Mouse (Mus musculus) CH12.LX (cell line): ENCODE results near the gene Hebp1. TPM values are rescaled to one million over a fixed set of nuclear protein-coding genes. Genes with fewer than 3 reads are reported as not detected.

Experiments
- DNase-seq: peaks from one replicate; pipeline ENCODE4 v3.0.0-alpha.2; 2013; ENCODE audit errors: extremely low read depth
- H3K27ac ChIP-seq: 2 replicates; pipeline ENCODE4 v1.5.1; 2012; ENCODE audit warnings: low read depth, mild to moderate bottlenecking, control low read depth, moderate library complexity; ENCODE audit not compliant: insufficient read depth
- H3K27me3 ChIP-seq: replicated peaks from 2 replicates; pipeline ENCODE3; 2012; ENCODE audit warnings: inconsistent platforms
- H3K36me3 ChIP-seq, 2 experiments: replicated peaks in 1 of 2; 2 replicates each; pipeline versions ENCODE3 to v1.6.1; 2012; ENCODE audit warnings: inconsistent platforms in 1 of 2, low read length in 1 of 2, mild to moderate bottlenecking in 1 of 2, mixed read lengths in 1 of 2, moderate library complexity in 1 of 2; ENCODE audit not compliant: control insufficient read depth in 1 of 2, insufficient read depth in 1 of 2
- H3K4me1 ChIP-seq, 2 experiments: 2 replicates each; pipeline ENCODE4 v1.6.1; 2012; ENCODE audit warnings: inconsistent platforms in 1 of 2, moderate library complexity in 1 of 2; ENCODE audit not compliant: insufficient read depth in 2 of 2, control insufficient read depth in 1 of 2
- H3K4me2 ChIP-seq: 2 replicates; pipeline ENCODE4 v1.6.1; 2012; ENCODE audit warnings: low read depth, mild to moderate bottlenecking, control low read depth; ENCODE audit not compliant: poor library complexity, insufficient read depth, severe bottlenecking
- H3K4me3 ChIP-seq, 3 experiments: fragments of 150-350 bp in 1 of 3; sonication (generic) in 1 of 3; replicated peaks in 1 of 3; 2 replicates each; pipeline versions ENCODE3 to v1.5.1; 2011 to 2012; ENCODE audit warnings: low read depth in 2 of 3, low read length in 2 of 3, mild to moderate bottlenecking in 2 of 3, moderate library complexity in 2 of 3, control low read depth in 1 of 3, improper control_type of control experiment in 1 of 3, inconsistent platforms in 1 of 3, mixed read lengths in 1 of 3; ENCODE audit not compliant: poor library complexity in 1 of 3
- H3K79me2 ChIP-seq: replicated peaks from 2 replicates; pipeline ENCODE4 v1.6.1; 2012; ENCODE audit warnings: mild to moderate bottlenecking, moderate library complexity; ENCODE audit not compliant: control insufficient read depth, poor library complexity, insufficient read depth, severe bottlenecking; ENCODE audit errors: extremely low read depth
- H3K9ac ChIP-seq: 2 replicates; pipeline ENCODE4 v1.6.1; 2012; ENCODE audit warnings: low read depth, mild to moderate bottlenecking, control low read depth, moderate library complexity; ENCODE audit not compliant: insufficient read depth
- H3K9me3 ChIP-seq: replicated peaks from 2 replicates; pipeline ENCODE3; 2012; ENCODE audit warnings: low read length, inconsistent platforms, mixed read lengths
- CHD1 ChIP-seq: IDR thresholded peaks from 2 replicates; pipeline ENCODE4 v1.6.1; 2012; ENCODE audit warnings: low read depth, low read length, improper control_type of control experiment, inconsistent platforms
- CHD2 ChIP-seq: IDR thresholded peaks from 2 replicates; pipeline ENCODE4 v1.6.1; 2011; ENCODE audit warnings: low read length, improper control_type of control experiment
- CTCF ChIP-seq, 2 experiments: IDR thresholded peaks in 1 of 2; conservative IDR thresholded peaks in 1 of 2; 2 replicates each; pipeline ENCODE4 v1.5.1; 2011 to 2012; ENCODE audit warnings: low read depth in 2 of 2, low read length in 2 of 2, improper control_type of control experiment in 1 of 2, inconsistent platforms in 1 of 2, mild to moderate bottlenecking in 1 of 2, moderate library complexity in 1 of 2
- ELF1 ChIP-seq: IDR thresholded peaks from 2 replicates; pipeline ENCODE4 v1.6.1; 2014; ENCODE audit warnings: low read depth, mild to moderate bottlenecking, inconsistent platforms, low read length, improper control_type of control experiment
- ETS1 ChIP-seq: conservative IDR thresholded peaks from 2 replicates; pipeline ENCODE4 v1.6.1; 2012; ENCODE audit warnings: low read depth, mild to moderate bottlenecking, inconsistent platforms, low read length, improper control_type of control experiment, moderate library complexity
- GABPA ChIP-seq: IDR thresholded peaks from 2 replicates; pipeline ENCODE4 v1.6.1; 2012; ENCODE audit warnings: low read depth, low read length, improper control_type of control experiment, inconsistent platforms; ENCODE audit not compliant: insufficient replicate concordance
- HCFC1 ChIP-seq: IDR thresholded peaks from 2 replicates; pipeline ENCODE4 v1.6.1; 2012; ENCODE audit warnings: low read depth, mild to moderate bottlenecking, inconsistent platforms, low read length, improper control_type of control experiment
- IRF4 ChIP-seq: IDR thresholded peaks from 2 replicates; pipeline ENCODE4 v1.6.1; 2014; ENCODE audit warnings: low read depth, mild to moderate bottlenecking, inconsistent platforms, low read length, improper control_type of control experiment
- JUN ChIP-seq: IDR thresholded peaks from 2 replicates; pipeline ENCODE4 v1.6.1; 2011; ENCODE audit warnings: low read depth, mild to moderate bottlenecking, low read length, improper control_type of control experiment, moderate library complexity; ENCODE audit not compliant: insufficient read depth
- JUND ChIP-seq: conservative IDR thresholded peaks from 2 replicates; pipeline ENCODE4 v1.6.1; 2011; ENCODE audit warnings: low read depth, low read length, improper control_type of control experiment
- KAT2A ChIP-seq: IDR thresholded peaks from 2 replicates; pipeline ENCODE4 v1.6.1; 2012; ENCODE audit warnings: low read length, improper control_type of control experiment, inconsistent platforms; ENCODE audit not compliant: insufficient replicate concordance
- MAFK ChIP-seq: IDR thresholded peaks from 2 replicates; pipeline ENCODE4 v1.6.1; 2011; ENCODE audit warnings: low read length, improper control_type of control experiment; ENCODE audit not compliant: insufficient replicate concordance
- MAX ChIP-seq: IDR thresholded peaks from 2 replicates; pipeline ENCODE4 v1.6.1; 2011; ENCODE audit warnings: low read length, improper control_type of control experiment
- MEF2A ChIP-seq: IDR thresholded peaks from 2 replicates; pipeline ENCODE4 v1.6.1; 2014; ENCODE audit warnings: low read depth, mild to moderate bottlenecking, inconsistent platforms, low read length, improper control_type of control experiment, borderline replicate concordance
- MYC ChIP-seq: IDR thresholded peaks from 2 replicates; pipeline ENCODE4 v1.6.1; 2011; ENCODE audit warnings: low read depth, mild to moderate bottlenecking, improper control_type of control experiment, low read length
- POLR2A ChIP-seq: IDR thresholded peaks from 2 replicates; pipeline ENCODE4 v1.6.1; 2011; ENCODE audit warnings: low read depth, mild to moderate bottlenecking, improper control_type of control experiment, low read length
- POLR2AphosphoS2 ChIP-seq: IDR thresholded peaks from 2 replicates; pipeline ENCODE4 v1.6.1; 2011; ENCODE audit warnings: low read depth, low read length, improper control_type of control experiment
- SIN3A ChIP-seq: IDR thresholded peaks from 2 replicates; pipeline ENCODE4 v1.6.1; 2012; ENCODE audit warnings: low read length, improper control_type of control experiment, inconsistent platforms
- SMC3 ChIP-seq: IDR thresholded peaks from 2 replicates; pipeline ENCODE4 v1.6.1; 2011; ENCODE audit warnings: low read depth, low read length, improper control_type of control experiment
- TBP ChIP-seq: conservative IDR thresholded peaks from 2 replicates; pipeline ENCODE4 v1.6.1; 2011; ENCODE audit warnings: low read depth, low read length, improper control_type of control experiment
- TCF12 ChIP-seq: IDR thresholded peaks from 2 replicates; pipeline ENCODE4 v1.6.1; 2014; ENCODE audit warnings: low read depth, mild to moderate bottlenecking, inconsistent platforms, low read length, improper control_type of control experiment
- UBTF ChIP-seq: IDR thresholded peaks from 2 replicates; pipeline ENCODE4 v1.6.1; 2012; ENCODE audit warnings: low read depth, mild to moderate bottlenecking, inconsistent platforms, low read length, improper control_type of control experiment, moderate library complexity
- USF2 ChIP-seq: conservative IDR thresholded peaks from 2 replicates; pipeline ENCODE4 v1.6.1; 2011; ENCODE audit warnings: low read depth, low read length, improper control_type of control experiment
- dilution Hi-C: fragments of 300-500 bp; cut with MboI; formaldehyde crosslinking; loops from 2 replicates; pipeline ENCODE4 v1.14.3; 2020; ENCODE audit warnings: low sequenced_read_pairs; ENCODE audit not compliant: extremely low pct_unique_long_range_greater_than_20kb, extremely low pct_ligation_motif_present
- in situ Hi-C: fragments of 300-500 bp; cut with MboI; formaldehyde crosslinking; loops from 3 replicates; pipeline ENCODE4 v1.14.3; 2019; ENCODE audit warnings: low sequenced_read_pairs, low pct_ligation_motif_present, low pct_unique_long_range_greater_than_20kb, mixed read lengths
- polyA plus RNA-seq: library from polyadenylated mRNA; unstranded; fragments of >175 nt; gene quantifications from 2 replicates; pipeline ENCODE4 v1.2.1, GENCODE M21; 2012; ENCODE audit warnings: low read depth; ENCODE audit not compliant: insufficient read length
- total RNA-seq, 2 experiments: library from RNA; depleted of rRNA; stranded (reverse); fragments of 300-350 nt in 1 of 2; fragments of >200 nt in 1 of 2; gene quantifications; 2 replicates each; pipeline ENCODE4 v1.2.3; 2012 to 2014

Gene Hebp1
- total and polyA plus RNA-seq, 3 experiments: not detected

GRCm38 (mm10) chr6:135116479-135116878, 81.3 kb downstream of the Hebp1 start:
- Histone ChIP-seq H3K27me3 (no peaks in the 10 kb centered on the region), H3K79me2 (no peaks in the 10 kb centered on the region), H3K4me3 (no peak overlapping the region), H3K36me3 (no peaks in the 10 kb centered on the region), H3K27ac (no peak overlapping the region), H3K4me1 (no peaks in the 10 kb centered on the region), H3K4me2 (no peak overlapping the region), H3K9ac (no peak overlapping the region)
- no peak for DNase-seq
- dilution Hi-C loops: no loop called here
- in situ Hi-C loops: no loop called here
- TF ChIP-seq SMC3: no peak
- TF ChIP-seq SIN3A: no peak
- TF ChIP-seq CHD1: no peak
- TF ChIP-seq ELF1: no peak
- no peak for TF ChIP-seq POLR2A
- TF ChIP-seq ETS1: no peak
- no peak for TF ChIP-seq TBP
- TF ChIP-seq CTCF (conservative IDR thresholded peaks at IDR 0.05 in 1 of 2, IDR thresholded peaks at IDR 0.05 in 1 of 2; ENCODE audit: low read depth in 2 of 2, low read length in 2 of 2): no peak
- no peak for TF ChIP-seq MEF2A
- TF ChIP-seq KAT2A: no peak
- no peak for TF ChIP-seq POLR2AphosphoS2
- no peak for TF ChIP-seq TCF12
- TF ChIP-seq MAFK: no peak
- TF ChIP-seq, all 38 proteins: peak for 0
- H3K9me3 ChIP-seq: no peaks in the 10 kb centered on the region

- in situ Hi-C loops: no loop called here
- dilution Hi-C loops: no loop called here
- DNase-seq: no peak
- no peak overlapping the region for H3K27ac ChIP-seq
- TF ChIP-seq MAFK: no peak
- no peak for TF ChIP-seq UBTF
- TF ChIP-seq CTCF (conservative IDR thresholded peaks at IDR 0.05 in 1 of 2, IDR thresholded peaks at IDR 0.05 in 1 of 2; ENCODE audit: low read depth in 2 of 2, low read length in 2 of 2): no peak
- TF ChIP-seq JUND: no peak
- TF ChIP-seq MAX: no peak
- no peak for TF ChIP-seq TBP
- TF ChIP-seq USF2: no peak
- TF ChIP-seq CHD2: no peak
- TF ChIP-seq HCFC1: no peak
- no peak for TF ChIP-seq MEF2A
- no peak for TF ChIP-seq KAT2A
- no peak for TF ChIP-seq JUN
- no peak for TF ChIP-seq GABPA
- no peak for TF ChIP-seq MYC
- no peak for TF ChIP-seq POLR2A
- TF ChIP-seq IRF4: no peak
- TF ChIP-seq, all 38 proteins: peak for 0
- Histone ChIP-seq H3K27me3 (no peaks in the 10 kb centered on the region), H3K4me1 (no peaks in the 10 kb centered on the region; a peak in 1 of 4 replicates), H3K9ac (no peak overlapping the region), H3K4me2 (no peak overlapping the region), H3K36me3 (no peaks in the 10 kb centered on the region), H3K79me2 (no peaks in the 10 kb centered on the region), H3K9me3 (no peaks in the 10 kb centered on the region), H3K4me3 (no peak overlapping the region)
Measured at GRCm38 (mm10) chr6:135113114-135113436, 84.7 kb downstream of the Hebp1 start.
